Mouse (Mus musculus) mature B cell (primary cell): ENCODE results near the gene Prpf18.
"Not testable (repeated sequence)": the region's sequence is repeated elsewhere in the genome, so short reads cannot be mapped to it uniquely, and the experiment has no call there.

Source experiments
- in situ Hi-C: fragments of 300-500 bp; cut with MboI; formaldehyde crosslinking; loops from 2 replicates; pipeline ENCODE4 v1.14.3; 2019

Gene Prpf18

DNA sequence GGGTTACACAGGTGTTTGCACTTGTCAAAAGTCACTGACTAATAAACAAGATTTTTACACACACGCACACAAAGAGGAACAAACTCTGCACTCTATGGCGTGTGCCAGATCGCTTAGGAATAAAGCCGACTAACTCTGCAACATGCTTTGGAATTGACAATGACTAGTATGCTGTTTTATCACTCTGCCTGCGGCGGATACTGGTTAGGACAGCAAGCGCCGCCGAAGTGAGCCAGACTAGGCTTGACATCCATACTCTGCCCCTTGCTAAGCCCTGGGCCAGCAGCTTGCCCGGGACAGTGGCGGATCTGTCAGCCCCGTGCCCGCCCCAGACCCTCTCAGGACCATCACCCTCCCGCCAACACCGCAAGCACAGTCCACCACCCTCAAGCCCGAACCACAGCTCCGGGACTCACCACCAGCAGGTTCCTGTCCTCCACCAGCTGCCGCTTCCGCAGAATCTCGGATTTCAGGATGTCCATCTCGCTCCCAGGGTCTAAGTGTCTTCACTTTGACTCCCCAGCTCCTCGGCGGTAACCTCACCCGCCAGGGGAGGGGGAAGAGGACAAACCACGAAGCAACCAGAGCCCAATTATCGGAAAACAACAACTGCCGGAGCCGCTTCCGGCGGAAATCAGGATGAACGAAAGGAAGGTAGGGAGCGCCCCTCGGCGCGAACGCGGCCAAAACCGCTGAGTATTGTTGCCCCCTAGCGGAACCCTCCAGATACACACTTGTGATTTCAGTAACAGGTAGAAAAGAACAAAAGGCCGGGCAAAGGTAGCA lies at the start of gene Prpf18:
Gene Prpf18 (minus strand): TSS at position 614 of the 786 bp plus-strand sequence.
- in situ Hi-C loops, result no loop called here

DNA sequence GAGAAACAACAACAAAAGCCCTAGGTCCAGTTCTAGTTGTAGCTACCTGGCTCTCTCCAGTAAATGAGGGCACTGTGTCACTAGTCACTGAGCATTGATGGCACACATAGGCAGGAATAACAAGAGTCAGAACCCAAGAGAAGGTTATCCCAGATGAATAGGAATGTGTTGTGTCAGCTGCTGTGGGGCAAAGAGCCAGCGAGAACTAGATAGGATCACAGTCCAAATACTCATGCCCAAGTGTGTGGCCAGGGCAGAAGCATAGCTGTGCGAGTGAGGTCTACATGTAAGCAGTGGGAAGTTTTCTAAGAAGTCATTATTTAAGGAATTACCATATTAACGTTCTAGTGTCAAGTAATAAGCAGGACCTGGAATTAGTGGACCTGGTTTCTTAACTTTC lies 28.0 kb upstream of the Prpf18 start:
- in situ Hi-C loops, result no loop called here

GRCm38 (mm10) chr2:4671636-4672035 lies 19.7 kb upstream of the Prpf18 start:
- in situ Hi-C loops, result no loop called here

- in situ Hi-C loops, result no loop called here
Measured at GRCm38 (mm10) chr2:4669701-4670100, 17.8 kb upstream of the Prpf18 start.

GRCm38 (mm10) chr2:4668626-4669025 lies 16.7 kb upstream of the Prpf18 start:
- in situ Hi-C loops, result no loop called here

GRCm38 (mm10) chr2:4660677-4661076 lies 8.8 kb upstream of the Prpf18 start:
- in situ Hi-C loops, result no loop called here

DNA sequence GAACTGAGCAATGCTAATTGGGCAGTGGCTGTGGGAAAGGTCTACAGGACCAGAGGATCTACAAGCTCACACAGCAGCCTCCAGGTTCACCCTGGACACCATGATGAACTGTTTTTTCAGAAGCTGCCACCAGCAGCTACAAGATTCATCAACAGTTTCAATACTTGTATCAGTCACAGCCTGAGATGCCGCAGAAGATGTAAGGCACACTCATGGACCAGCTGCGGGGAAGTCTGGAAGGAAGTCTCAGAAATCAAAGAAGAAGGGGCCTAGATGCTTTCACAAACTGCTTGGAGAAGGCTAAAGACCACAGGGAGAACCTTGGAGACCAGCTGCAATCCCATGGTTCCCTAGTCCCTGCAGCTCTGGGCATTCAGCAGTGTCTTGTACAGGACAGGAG lies 2.3 kb downstream of the Prpf18 start:
- in situ Hi-C loops, result no loop called here

- in situ Hi-C loops, result no loop called here
Measured at GRCm38 (mm10) chr2:4648094-4648493, 3.8 kb downstream of the Prpf18 start.

GRCm38 (mm10) chr2:4645066-4645465 lies 6.8 kb downstream of the Prpf18 start:
- in situ Hi-C loops, result no loop called here

- in situ Hi-C loops, result no loop called here
Measured at GRCm38 (mm10) chr2:4638189-4638588, 13.7 kb downstream of the Prpf18 start.

DNA sequence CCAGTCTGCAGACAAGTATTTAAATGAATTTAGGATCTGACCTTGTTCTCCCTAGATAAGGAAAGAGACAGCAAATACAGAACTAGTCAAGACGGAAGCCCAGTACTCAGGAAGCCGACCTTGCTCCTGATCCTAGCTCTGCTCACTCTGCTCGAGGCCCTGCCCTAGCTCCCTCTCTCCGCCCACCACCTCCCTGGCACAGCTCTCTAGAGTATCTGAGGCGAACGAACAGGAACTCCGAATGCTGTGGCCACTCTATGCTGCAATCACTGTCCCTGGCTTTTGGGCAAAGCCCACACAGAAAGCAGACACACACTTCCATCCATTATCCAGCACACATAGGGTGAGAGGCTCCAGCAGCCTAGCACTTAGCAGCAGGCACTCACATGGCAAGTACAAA lies 15.3 kb downstream of the Prpf18 start:
- in situ Hi-C loops, result no loop called here

- in situ Hi-C loops, result no loop called here
Measured at GRCm38 (mm10) chr2:4635804-4636203, 16.1 kb downstream of the Prpf18 start.

- in situ Hi-C loops, result no loop called here
Measured at GRCm38 (mm10) chr2:4630197-4630835, 21.6 kb downstream of the Prpf18 start.

- in situ Hi-C loops, result no loop called here
Measured at GRCm38 (mm10) chr2:4629470-4629869, 22.4 kb downstream of the Prpf18 start.

DNA sequence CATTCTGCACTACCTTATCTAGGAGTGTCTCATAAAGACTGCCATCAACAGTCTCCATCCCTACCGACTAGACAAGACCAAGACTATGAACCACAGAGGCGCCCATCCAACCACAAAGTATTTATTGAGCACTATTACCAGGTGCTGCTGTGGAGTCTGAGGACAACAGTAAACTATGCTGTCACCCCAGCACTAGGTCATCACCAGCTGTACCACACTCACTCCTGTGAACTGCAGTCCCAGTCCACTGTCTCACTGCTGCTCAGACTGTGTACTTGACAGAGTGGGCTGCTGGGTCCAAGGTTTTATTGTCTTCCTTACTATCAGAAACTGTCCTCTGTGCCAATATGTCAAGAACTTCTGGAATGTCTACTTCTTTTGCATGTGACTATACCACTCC lies 23.0 kb downstream of the Prpf18 start:
- in situ Hi-C loops, result no loop called here

- in situ Hi-C loops, result no loop called here
Measured at GRCm38 (mm10) chr2:4626911-4627310, 25.0 kb downstream of the Prpf18 start.

- in situ Hi-C loops, result no loop called here
Measured at GRCm38 (mm10) chr2:4621471-4621985, 30.4 kb downstream of the Prpf18 start.

- in situ Hi-C loops, result no loop called here
Measured at GRCm38 (mm10) chr2:4620640-4621401, 31.1 kb downstream of the Prpf18 start.

DNA sequence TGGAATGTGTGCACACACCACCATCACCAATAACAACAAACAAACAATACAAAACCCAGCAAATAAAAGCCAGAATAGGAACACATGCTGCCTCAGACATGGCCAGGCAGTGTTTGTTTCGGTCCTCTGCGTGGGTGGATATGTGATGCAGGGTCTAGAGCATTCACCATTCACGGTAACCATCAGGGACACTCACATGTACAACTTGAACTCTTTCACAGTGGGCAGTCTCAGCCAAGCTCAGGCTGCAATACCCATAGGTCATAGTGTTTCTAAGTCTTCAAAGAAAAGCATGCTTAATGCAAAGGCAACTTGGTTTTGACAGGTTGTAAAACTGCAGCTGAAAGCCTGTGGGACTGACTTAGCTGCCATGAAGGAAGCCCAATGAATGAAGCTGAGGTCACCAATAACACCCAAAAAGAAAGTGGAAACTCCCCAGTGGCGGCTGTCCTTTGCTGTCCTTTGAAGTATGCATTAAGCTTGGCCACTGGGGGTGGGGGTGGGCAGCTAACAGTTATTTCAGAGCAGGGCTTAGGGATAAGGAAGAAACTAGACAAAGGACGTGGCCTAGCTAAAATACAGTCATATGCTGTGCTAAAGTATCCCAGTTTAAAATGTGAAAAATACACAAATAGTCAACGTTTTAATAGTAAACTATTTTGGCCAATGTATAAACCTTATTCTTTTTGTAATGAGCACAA lies 31.9 kb downstream of the Prpf18 start:
- in situ Hi-C loops, result no loop called here

GRCm38 (mm10) chr2:4619126-4619525 lies 32.8 kb downstream of the Prpf18 start:
- in situ Hi-C loops, result not testable (repeated sequence)

- in situ Hi-C loops, result no loop called here
Measured at GRCm38 (mm10) chr2:4616995-4617394, 34.9 kb downstream of the Prpf18 start.

DNA sequence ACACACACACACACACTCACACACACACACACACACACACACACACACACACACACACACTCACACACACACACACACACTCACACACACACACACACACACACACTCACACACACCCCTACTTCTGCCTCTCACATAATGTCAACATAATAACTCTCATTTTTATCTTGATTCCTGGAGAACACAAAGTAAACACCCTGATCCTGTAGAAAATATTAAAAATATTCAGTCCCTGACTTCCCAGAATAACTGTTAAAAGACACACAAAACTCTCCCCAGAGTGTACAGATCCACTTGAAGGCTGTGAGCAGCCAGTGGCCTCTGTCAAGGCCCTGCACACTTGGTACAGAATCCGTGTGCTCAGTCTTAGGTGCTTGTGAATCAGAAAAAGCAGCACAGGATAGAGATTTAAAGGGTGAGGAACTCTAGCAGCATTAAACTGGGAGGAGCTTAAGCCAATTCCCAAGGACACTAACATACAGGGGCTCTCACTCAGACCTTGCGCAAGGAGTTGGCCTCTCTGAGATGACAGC lies 36.8 kb downstream of the Prpf18 start:
- in situ Hi-C loops, result no loop called here
